Mouse (Mus musculus) erythroblast, embryonic 14.5 days (primary cell): ENCODE results near the gene Txndc11.

ENCODE experiments used
- GATA1 ChIP-seq: IDR thresholded peaks from 2 replicates; pipeline ENCODE4 v1.6.1; 2012; ENCODE audit warnings: low read length, inconsistent platforms, mixed read lengths
- TAL1 ChIP-seq: IDR thresholded peaks from 3 replicates; pipeline ENCODE4 v1.6.1; 2012; ENCODE audit warnings: low read length, inconsistent platforms, mixed read lengths

DNA sequence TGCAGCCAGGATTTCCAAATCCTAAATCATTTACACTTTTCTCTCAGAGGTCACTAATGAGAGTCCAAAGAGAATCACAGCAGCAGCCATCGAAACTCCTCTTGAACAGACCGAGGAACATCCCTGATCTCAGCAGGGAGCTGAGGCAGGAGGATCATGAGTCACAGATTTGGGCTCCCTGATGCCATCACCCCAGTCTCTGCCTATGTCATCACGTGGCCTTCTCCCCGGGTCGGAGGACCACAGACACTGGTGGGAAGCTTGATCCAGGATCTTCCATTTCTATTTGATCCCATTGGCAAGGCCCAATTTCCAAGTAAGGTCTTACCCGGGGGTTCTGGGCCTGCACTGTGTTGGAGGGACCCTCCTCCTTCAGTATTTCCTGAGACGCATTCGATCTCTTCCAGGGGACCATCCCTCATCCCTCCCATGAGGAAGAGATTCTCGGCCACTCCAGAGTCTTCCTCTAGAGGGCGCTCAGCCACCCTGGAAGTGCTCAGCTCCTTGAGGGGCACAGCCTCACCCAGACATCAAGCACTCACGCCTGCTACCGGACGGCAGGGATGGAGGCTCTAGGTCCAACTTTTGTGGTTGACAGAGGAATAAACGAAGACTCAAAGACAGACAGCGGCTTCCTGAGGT is 98.5 kb downstream of the Txndc11 start:
- no peak for TF ChIP-seq GATA1
- TF ChIP-seq TAL1, result no peak
